Mouse (Mus musculus): ENCODE measurements around the gene Dtx4. TPM values are rescaled to one million over a fixed set of nuclear protein-coding genes. Genes with fewer than 3 reads are reported as not detected.

Gene Dtx4
- polyA plus RNA-seq, 1 experiment from 2014 or later, result 19.3 TPM

GRCm38 (mm10) chr19:12476721-12477270 is 24.5 kb downstream of the Dtx4 start:
- 71% methylated on average over 5 of the region's 5 CpGs for WGBS
- H3K9me3 ChIP-seq, result no peaks in the 10 kb centered on the region
- peaks cover 33% of the 10 kb centered on the region for H3K36me3 ChIP-seq
- H3K4me1 ChIP-seq, result peaks cover 7% of the 10 kb centered on the region
- H3K27me3 ChIP-seq, result no peaks in the 10 kb centered on the region
- no peak overlapping the region for H3K9ac ChIP-seq (replicated peaks)
- H3K27ac ChIP-seq (replicated peaks), result no peak overlapping the region
- ATAC-seq (replicated peaks), result no peak
- H3K4me3 ChIP-seq, result no peak overlapping the region
- no peak overlapping the region for H3K4me2 ChIP-seq (replicated peaks)

DNA sequence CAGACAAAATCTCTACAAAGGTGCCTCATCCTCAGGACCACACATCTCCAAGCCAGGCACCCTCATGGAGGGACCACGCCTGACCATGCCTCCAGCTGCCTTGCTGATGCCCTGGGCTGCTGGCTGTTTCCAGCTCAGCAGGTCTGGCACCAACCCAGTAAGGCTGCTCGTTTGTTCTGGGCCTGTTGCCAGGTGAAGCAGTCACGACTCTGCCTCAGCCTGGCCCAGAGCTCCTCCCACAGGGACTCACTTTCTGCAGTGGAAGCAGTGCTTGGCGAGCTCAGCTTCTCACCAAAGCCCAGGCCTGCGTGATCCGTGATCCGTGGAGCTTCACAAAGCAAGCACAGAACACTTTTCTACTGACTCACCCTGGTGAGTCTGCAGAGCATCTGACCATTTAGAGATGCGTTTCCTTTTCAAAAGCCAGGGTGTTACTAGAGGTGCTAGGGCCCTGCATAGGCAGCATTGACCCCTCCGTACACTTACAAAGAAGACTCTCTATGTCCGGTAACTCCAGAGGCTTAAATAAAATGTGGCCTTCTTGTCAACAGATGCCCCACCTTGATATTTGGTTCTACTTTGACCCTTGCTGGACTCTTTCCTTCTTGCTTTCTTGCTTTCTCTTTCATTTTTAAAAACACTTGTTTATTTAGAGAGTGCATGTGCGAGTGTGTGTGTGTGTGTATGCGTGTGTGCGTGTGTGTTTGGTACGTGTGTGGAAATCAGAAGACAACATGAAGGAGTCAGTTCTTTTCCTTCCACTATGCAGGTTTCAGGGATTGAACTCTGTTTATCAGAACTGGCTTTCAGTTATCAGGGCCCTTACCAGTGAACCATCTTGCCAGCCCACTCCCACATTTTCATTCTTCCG is 25.6 kb downstream of the Dtx4 start:
- no peaks in the 10 kb centered on the region for H3K9me3 ChIP-seq
- no peak overlapping the region for H3K4me2 ChIP-seq (replicated peaks)
- H3K36me3 ChIP-seq, result peaks cover 21% of the 10 kb centered on the region
- H3K27me3 ChIP-seq, result no peaks in the 10 kb centered on the region
- H3K27ac ChIP-seq (replicated peaks), result peak overlapping the region; percentile 48
- H3K4me3 ChIP-seq, result no peak overlapping the region
- no peak overlapping the region; the same call in 1 of the 2 replicates for H3K9ac ChIP-seq (replicated peaks)
- peak; percentile 96 for ATAC-seq (replicated peaks)
- peaks cover 7% of the 10 kb centered on the region for H3K4me1 ChIP-seq
- WGBS, result 54% methylated on average over 15 of the region's 15 CpGs

DNA sequence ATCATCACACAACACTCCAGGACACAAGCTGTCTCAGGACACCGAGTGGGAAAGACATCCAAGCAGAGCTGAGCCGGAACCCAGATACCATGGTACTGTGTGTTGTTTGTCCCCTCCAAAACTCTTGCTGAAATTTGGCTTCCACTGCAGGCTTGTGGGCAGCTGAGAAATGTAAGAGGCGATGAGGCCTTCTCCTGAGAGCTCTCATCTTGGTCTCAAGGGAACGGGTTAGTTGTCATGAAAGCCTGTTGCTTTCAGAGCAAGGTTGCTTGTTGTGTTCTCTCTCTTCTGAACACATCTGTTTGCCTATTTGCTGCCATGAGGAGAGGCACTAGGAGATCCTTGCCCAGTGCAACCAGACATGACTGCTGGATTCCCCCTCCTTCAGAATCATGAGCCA is 27.3 kb downstream of the Dtx4 start:
- H3K27ac ChIP-seq (replicated peaks), result no peak overlapping the region
- peaks cover 15% of the 10 kb centered on the region; the same call in 1 of the 2 replicates for H3K36me3 ChIP-seq
- no peaks in the 10 kb centered on the region for H3K9me3 ChIP-seq
- H3K4me1 ChIP-seq, result peaks cover 7% of the 10 kb centered on the region
- no peak for ATAC-seq (replicated peaks)
- H3K9ac ChIP-seq (replicated peaks), result no peak overlapping the region
- 93% methylated on average over 4 of the region's 4 CpGs for WGBS
- H3K4me3 ChIP-seq, result no peak overlapping the region
- H3K4me2 ChIP-seq (replicated peaks), result no peak overlapping the region
- H3K27me3 ChIP-seq, result no peaks in the 10 kb centered on the region

DNA sequence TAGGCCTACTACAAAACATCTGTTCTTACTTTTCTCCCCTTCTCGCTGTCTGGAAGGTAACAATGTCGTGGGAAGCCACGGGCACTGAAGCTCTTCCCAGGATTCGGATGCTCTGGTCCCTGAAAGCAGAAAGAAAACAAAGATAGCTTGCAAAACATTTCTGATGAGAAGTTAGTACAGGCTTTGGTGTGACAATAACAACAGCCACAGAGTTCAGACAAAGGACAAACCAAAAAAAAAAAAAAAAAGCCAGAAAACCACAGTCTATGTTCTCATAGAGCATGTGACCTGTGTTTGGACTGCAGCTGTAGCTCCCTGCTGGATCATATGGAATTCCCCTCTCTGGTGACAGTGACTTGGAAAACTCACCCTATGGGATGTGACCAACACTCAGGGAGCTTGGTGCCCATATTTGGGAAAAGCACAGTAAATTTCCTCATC is 28.0 kb downstream of the Dtx4 start:
- H3K4me1 ChIP-seq, result peaks cover 7% of the 10 kb centered on the region
- WGBS, result 93% methylated on average over 4 of the region's 4 CpGs
- H3K9ac ChIP-seq (replicated peaks), result no peak overlapping the region
- ATAC-seq (replicated peaks), result no peak
- peaks cover 15% of the 10 kb centered on the region; the same call in 1 of the 2 replicates for H3K36me3 ChIP-seq
- no peak overlapping the region for H3K4me3 ChIP-seq
- H3K9me3 ChIP-seq, result no peaks in the 10 kb centered on the region
- H3K4me2 ChIP-seq (replicated peaks), result no peak overlapping the region
- no peaks in the 10 kb centered on the region for H3K27me3 ChIP-seq
- H3K27ac ChIP-seq (replicated peaks), result no peak overlapping the region

GRCm38 (mm10) chr19:12472381-12472976 is 28.8 kb downstream of the Dtx4 start:
- Histone ChIP-seq H3K4me3 (no peak overlapping the region), H3K27ac (replicated peaks) (no peak overlapping the region), H3K4me1 (peaks cover 7% of the 10 kb centered on the region), H3K27me3 (no peaks in the 10 kb centered on the region), H3K9me3 (no peaks in the 10 kb centered on the region), H3K4me2 (replicated peaks) (no peak overlapping the region), H3K9ac (replicated peaks) (no peak overlapping the region), H3K36me3 (peaks cover 12% of the 10 kb centered on the region; the same call in 1 of the 2 replicates)
- ATAC-seq (replicated peaks), result no peak
- WGBS, result 85% methylated on average over 5 of the region's 5 CpGs

DNA sequence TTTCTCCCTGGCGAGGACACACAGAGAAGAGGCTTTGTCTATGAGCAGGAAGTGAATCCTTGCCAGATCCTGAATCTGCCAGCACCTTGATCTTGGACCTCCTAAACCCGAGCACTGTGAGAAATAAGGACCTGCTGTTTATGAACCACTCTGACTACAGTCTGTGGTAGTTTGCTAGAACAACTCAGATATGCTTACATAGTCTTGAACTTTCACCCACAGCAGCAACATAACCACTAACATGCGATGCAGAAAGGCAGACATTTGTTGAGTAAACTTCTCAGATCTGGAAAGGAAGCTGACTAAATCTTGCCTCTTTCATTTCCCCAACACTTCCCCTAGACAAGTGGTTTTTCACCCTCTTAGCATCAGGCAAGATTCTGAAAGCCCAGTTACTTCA is 29.4 kb downstream of the Dtx4 start:
- no peak overlapping the region for H3K4me3 ChIP-seq
- no peak overlapping the region for H3K9ac ChIP-seq (replicated peaks)
- WGBS, result 72% methylated on average over 3 of the region's 3 CpGs
- H3K4me1 ChIP-seq, result peaks cover 7% of the 10 kb centered on the region
- peaks cover 12% of the 10 kb centered on the region; the same call in 1 of the 2 replicates for H3K36me3 ChIP-seq
- H3K27ac ChIP-seq (replicated peaks), result no peak overlapping the region
- no peak for ATAC-seq (replicated peaks)
- H3K9me3 ChIP-seq, result no peaks in the 10 kb centered on the region
- no peaks in the 10 kb centered on the region for H3K27me3 ChIP-seq
- H3K4me2 ChIP-seq (replicated peaks), result no peak overlapping the region

GRCm38 (mm10) chr19:12467436-12467835 is 33.8 kb downstream of the Dtx4 start:
- 87% methylated on average over 5 of the region's 5 CpGs for WGBS
- H3K4me2 ChIP-seq (replicated peaks), result no peak overlapping the region
- no peak overlapping the region for H3K9ac ChIP-seq (replicated peaks)
- H3K36me3 ChIP-seq, result peaks cover 5% of the 10 kb centered on the region; the same call in 1 of the 2 replicates
- no peaks in the 10 kb centered on the region for H3K27me3 ChIP-seq
- no peaks in the 10 kb centered on the region for H3K9me3 ChIP-seq
- no peak overlapping the region for H3K27ac ChIP-seq (replicated peaks)
- H3K4me1 ChIP-seq, result no peaks in the 10 kb centered on the region
- no peak overlapping the region for H3K4me3 ChIP-seq
- no peak for ATAC-seq (replicated peaks)

GRCm38 (mm10) chr19:12466204-12466603 is 35.0 kb downstream of the Dtx4 start:
- H3K27me3 ChIP-seq, result no peaks in the 10 kb centered on the region
- H3K9me3 ChIP-seq, result no peaks in the 10 kb centered on the region
- H3K27ac ChIP-seq (replicated peaks), result no peak overlapping the region
- WGBS, result 22% methylated on average over 7 of the region's 7 CpGs
- H3K4me1 ChIP-seq, result no peaks in the 10 kb centered on the region
- no peak overlapping the region for H3K9ac ChIP-seq (replicated peaks)
- H3K4me3 ChIP-seq, result no peak overlapping the region
- peak; percentile 36 for ATAC-seq (replicated peaks)
- H3K36me3 ChIP-seq, result peaks cover 5% of the 10 kb centered on the region; the same call in 1 of the 2 replicates
- H3K4me2 ChIP-seq (replicated peaks), result no peak overlapping the region

GRCm38 (mm10) chr19:12465530-12466144 is 35.6 kb downstream of the Dtx4 start:
- 0 out of 2 replicates have a peak, but pooled peaks have one; percentile 42 for ATAC-seq (replicated peaks)
- Histone ChIP-seq H3K4me1 (no peaks in the 10 kb centered on the region), H3K27ac (replicated peaks) (no peak overlapping the region), H3K4me2 (replicated peaks) (no peak overlapping the region), H3K9me3 (no peaks in the 10 kb centered on the region), H3K36me3 (peaks cover 5% of the 10 kb centered on the region; the same call in 1 of the 2 replicates), H3K9ac (replicated peaks) (no peak overlapping the region), H3K27me3 (no peaks in the 10 kb centered on the region), H3K4me3 (no peak overlapping the region)
- 90% methylated on average over 10 of the region's 10 CpGs for WGBS

DNA sequence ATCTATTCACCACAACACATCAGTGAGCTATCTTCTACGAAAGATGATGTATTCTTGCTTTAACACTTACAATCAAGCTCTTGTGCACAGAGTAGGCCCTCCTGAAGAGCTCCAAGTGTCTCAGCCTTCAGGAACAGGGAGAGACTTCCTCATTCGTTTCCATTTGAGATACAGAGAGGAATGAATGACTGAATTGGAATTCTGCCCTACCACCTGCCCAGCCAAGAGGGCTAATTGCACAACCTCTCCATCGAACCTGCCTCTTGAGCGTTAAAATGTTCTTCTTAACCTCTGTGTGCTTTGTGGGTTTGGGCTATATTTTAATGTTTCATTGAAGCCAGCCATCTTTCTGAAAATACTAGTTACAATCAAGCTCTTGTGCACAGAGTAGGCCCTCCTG is 36.6 kb downstream of the Dtx4 start:
- Histone ChIP-seq H3K27me3 (no peaks in the 10 kb centered on the region), H3K9me3 (no peaks in the 10 kb centered on the region), H3K9ac (replicated peaks) (no peak overlapping the region), H3K4me3 (no peak overlapping the region), H3K4me2 (replicated peaks) (no peak overlapping the region), H3K27ac (replicated peaks) (no peak overlapping the region), H3K4me1 (no peaks in the 10 kb centered on the region), H3K36me3 (peaks cover 5% of the 10 kb centered on the region; the same call in 1 of the 2 replicates)
- WGBS, result 70% methylated on average over 4 of the region's 4 CpGs
- no peak for ATAC-seq (replicated peaks)

GRCm38 (mm10) chr19:12464127-12464526 is 37.1 kb downstream of the Dtx4 start:
- H3K36me3 ChIP-seq, result no peaks in the 10 kb centered on the region
- H3K4me3 ChIP-seq, result no peak overlapping the region
- H3K27me3 ChIP-seq, result no peaks in the 10 kb centered on the region
- H3K27ac ChIP-seq (replicated peaks), result no peak overlapping the region
- no peaks in the 10 kb centered on the region for H3K4me1 ChIP-seq
- H3K9me3 ChIP-seq, result no peaks in the 10 kb centered on the region
- ATAC-seq (replicated peaks), result no peak
- H3K9ac ChIP-seq (replicated peaks), result no peak overlapping the region
- WGBS, result 76% methylated on average over 5 of the region's 5 CpGs
- H3K4me2 ChIP-seq (replicated peaks), result no peak overlapping the region

- Histone ChIP-seq H3K4me3 (no peak overlapping the region), H3K9ac (replicated peaks) (no peak overlapping the region), H3K4me2 (replicated peaks) (no peak overlapping the region), H3K9me3 (no peaks in the 10 kb centered on the region), H3K36me3 (no peaks in the 10 kb centered on the region), H3K27me3 (no peaks in the 10 kb centered on the region), H3K27ac (replicated peaks) (no peak overlapping the region), H3K4me1 (no peaks in the 10 kb centered on the region)
- no peak for ATAC-seq (replicated peaks)
- 37% methylated on average over 1 of the region's 1 CpGs for WGBS
These were observed 37.6 kb downstream of the Dtx4 start for GRCm38 (mm10) chr19:12463722-12464035.
